Mouse (Mus musculus): Measurements from ENCODE around the gene Clock.
A peak's percentile ranks its signal among the peaks of the same experiment; 100 is the strongest.

Clock gene

DNA sequence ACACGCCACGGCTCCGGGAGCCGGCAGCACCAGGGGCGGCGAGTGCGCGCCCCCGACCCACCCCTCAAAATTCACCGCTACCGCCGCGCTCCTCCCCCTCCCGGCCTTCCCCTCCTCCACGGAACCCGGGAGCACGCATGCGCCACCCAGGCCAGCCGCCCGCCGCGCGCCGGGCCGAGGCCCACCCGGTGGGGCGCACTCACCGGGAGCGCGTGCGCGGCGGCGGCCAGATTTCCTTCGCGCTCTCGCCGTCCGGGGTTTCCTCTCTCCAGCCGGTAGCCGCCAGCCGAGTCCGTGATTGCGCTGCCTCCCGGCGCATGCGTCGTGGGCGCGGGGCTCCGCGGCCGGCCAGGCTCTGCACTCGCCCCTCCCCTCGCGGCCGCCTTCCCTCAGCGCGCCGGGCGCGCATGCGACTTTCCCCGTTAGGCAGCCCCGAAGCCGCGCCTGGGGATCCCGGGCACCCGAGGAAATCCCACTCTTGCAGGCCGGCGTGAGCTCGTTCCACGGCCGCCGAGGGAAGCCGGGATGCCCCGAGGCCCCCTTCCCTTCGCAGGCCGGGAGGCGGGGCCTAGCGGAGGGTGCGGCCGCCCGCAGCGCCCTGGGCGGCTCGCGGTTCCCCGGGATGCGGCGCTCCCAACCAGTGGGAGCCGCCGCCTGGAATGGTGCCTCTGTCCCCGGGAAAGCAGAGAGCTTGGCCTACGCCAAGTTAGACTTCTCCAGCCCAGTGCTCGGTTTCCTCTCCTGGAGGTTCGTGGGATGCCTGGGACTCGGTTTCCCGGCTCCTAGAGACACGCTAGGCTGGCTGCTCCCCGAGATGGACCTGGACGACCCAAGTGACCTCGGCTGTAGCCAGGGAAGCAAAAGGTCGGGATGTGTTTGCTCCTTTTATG lies at the start of gene Clock:
TSS of gene Clock (minus strand) at position 341 of the 890 bp plus-strand sequence.
- DNase-seq (ENCODE audit: low spot score in 2 of 2): peak; percentile 89

DNA sequence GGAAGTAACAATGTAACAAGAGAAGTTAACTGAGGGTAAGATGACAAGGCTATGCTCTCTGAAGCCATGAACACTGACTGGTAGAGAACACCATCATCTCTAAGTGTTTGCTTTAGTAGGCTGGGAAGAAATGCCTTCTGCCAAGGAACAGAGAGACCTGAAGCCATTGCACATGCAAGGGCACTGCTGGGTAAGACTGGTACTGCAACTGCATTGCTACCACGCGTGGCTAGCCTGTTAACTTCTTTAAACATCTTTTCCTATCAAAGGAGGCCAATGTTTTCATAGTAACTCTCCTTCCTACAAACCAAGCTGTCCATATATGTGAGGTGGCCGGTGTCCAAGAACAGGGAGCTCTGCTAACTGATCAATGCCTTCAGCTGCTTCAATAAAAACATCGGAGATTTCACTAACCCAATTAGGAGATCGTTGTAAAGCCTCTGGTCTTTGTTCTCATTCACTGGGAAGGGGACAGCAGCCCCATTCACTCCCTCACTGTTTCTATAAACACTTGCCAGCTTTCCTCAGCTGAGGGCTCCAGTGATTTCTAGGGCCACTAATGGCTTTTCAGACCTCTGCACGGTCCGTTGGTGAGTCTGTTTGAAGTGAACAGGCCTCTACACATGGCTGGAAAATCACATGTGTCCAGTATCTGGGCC lies 47.5 kb upstream of the Clock start:
- no peak for DNase-seq (ENCODE audit: low spot score in 2 of 2)

DNA sequence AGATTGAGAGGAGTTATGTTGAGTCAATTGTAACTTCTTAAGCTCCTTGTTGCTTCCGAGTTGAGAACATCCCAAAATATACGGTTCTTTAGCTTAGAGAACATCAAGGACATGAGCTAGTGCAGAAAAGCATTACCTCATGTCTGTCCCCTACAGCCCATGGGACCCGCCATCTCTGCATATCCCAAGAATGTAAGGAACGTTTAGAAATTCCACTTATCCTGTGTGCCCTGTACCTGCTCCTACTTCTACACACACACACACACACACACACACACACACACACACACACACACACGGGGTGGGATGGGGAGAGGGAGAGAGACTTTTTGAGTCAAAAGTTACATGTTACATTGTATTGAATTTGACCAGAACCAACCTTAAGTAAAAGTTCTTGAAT lies 46.9 kb upstream of the Clock start:
- no peak for DNase-seq (ENCODE audit: low spot score in 2 of 2)

DNA sequence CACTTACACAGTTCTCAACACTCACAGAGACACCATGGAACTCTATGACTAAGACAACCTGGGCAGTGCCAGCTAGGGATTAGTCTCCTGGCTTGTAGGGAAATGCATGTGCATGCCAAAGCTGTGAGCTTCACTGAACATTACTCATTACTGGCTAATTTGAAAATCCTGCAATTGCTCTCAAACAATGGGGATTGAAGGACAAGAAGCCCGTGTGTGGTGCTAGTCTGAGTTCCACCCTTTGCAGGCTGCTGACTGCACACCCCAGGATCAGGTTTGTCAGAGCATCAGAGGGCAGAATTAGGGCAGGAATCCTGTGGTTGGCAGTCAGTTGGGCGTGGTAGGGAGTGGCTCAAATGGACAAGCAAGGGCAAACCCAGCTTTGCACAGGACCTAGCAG lies 41.5 kb upstream of the Clock start:
- no peak for DNase-seq (ENCODE audit: low spot score in 2 of 2)

DNA sequence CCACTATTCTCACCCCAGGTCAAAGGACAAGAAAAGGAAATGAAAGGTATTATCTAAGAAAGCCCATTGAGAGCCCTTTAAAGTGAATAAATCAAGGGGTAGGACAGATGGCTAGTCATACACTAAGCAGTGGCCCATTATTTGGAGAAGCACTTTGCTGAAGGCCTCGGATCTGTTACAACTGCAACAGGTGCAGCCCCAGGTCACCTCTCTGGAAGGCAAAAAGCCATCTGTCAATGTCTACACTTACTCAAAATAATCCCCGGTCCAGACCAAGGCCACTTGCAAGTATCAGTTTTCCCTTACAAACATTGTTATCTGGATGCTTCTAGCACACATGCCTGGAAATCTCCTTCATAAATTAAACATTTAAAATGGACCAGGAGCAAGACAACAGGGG lies 36.3 kb upstream of the Clock start:
- DNase-seq (ENCODE audit: low spot score in 2 of 2): no peak

DNA sequence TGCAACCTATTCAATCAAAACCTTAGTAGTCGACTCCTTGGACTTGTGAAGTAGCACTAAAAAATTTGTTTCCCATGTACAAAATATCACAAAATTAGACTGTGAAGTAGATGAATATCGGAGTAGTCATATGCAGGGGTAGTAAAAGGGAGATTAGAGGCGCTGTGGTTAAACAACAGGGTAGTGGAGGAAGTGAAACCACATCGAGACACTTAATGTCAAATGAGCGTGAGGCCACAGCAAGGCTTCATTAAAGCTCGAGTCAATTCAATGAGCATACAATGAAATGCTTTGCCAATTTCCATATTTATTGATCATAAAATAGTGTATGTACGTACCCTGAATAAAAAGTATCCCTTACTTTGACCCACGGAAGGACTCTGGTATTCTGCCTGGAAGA lies 32.5 kb upstream of the Clock start:
- DNase-seq (ENCODE audit: low spot score in 2 of 2): no peak

DNA sequence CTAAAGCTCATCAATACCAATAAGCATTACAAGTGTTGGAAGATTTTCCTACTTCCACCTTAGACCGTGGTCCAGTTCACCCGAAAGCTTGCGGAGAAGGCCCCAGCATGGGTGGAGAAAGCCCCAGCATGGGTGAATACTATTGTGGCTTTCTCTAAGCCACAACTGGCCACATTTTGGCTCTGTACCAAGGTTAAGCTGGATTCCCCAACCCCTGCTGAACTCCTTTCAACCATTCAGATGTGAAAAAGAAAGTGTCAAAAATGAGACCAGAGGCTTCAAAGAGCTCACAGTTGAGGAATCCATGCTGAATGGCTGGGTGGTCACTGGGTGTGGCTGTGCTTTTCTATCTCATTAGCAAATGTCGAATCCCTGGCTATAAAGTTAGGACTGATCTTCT lies 29.2 kb upstream of the Clock start:
- DNase-seq (ENCODE audit: low spot score in 2 of 2): no peak

DNA sequence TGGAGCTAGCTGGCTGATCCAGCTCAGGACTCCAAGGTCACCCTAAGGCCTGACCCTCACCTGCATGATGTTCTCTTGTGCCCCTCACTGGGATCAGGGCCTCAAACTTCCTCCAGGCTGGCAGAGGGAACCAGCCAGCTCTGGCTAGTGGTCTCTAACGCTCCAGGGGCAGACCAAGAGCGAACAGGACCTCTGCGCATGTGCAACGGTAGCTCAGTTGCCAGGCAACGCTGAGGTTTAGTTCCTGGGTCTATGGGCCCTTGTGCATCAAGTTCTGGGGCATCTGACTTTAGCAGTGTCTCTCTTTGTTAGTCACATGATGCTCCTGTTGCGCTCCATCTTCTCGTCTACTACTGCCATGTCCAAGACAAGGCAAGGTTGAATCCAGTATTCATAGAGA lies 26.4 kb upstream of the Clock start, which contains the start of gene Pdcl2:
TSS of gene Pdcl2 (minus strand) at position 204 of the 400 bp plus-strand sequence.
- DNase-seq (ENCODE audit: low spot score in 2 of 2): no peak

DNA sequence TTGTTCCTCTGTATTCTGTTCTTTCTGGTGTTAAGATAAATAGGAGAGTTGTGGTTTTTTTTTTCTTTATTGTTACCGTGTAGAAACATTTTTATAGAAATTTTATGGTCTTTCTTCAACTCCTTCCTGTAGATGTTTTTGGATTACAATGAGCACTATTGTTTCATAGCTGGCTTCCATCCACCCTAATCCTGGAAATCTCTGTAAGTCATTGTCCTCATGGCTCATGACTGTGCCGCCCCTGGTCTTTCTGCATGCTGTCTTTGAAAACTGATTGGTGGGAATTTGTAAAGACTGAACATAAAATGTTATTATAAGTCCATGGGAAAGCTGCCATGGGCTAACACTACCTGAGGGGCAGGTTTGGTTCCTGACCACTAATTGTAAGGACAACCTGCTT lies 22.7 kb upstream of the Clock start:
- DNase-seq (ENCODE audit: low spot score in 2 of 2): no peak

DNA sequence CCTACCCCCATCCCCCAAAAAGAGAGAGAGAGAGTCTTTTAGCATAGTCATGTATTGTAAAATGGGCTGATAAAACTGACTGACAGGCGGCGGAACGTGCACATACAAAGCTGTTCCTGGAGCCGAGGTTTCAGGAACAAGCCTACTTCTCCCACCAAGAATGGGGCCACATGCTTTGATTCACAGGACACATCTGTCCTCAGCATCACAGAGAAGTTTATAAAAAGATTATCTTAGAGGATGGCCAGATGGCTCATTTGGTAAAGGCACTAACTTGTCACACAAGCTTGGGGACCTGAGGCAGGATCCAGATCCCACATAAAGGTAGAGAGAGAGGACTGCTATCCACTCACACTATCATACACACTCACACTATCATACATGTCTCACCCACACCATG lies 20.5 kb upstream of the Clock start:
- no peak for DNase-seq (ENCODE audit: low spot score in 2 of 2)

DNA sequence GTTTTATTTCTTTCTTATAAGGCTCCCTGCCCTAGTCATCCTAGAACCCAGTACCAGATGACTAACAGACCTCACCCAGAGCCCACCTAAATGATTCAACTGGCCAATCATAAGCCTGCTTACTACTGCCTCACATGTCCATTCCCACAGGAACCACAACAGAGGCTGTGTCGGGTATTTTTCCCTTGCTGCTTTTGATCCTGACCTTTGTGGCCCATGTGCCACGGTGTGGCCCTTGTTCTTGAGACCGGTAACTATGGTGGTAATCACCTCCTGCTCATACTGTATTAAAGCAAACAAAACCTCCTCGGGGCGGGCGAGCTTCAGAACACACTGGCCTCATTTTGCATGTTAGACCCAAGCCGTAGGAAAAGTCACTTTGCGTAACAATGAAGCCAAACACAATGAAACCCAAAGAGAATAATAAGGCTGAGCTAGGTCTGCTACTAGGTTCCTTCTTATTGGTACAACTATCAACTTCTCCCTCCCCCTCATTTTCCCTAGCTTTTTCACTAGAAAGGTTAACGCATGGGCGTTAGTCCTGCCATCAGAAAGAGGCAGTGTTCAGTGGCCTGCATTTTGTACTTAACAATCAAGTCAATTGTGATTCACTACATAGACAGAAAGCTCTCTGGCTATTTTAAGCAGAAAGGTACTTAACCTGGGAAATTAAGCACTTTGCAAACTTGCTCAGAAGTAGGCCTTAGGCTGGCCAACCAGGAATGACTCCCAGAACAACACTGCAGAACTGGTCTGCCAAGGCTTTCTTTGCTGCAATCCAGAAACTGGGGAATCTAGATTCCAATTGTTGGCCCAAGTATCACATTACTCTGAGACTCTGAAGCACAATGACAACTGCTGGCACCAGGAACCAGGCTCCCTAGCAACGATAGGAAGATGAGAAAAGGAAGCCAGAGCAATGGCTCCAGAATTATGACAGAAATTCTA lies 16.9 kb upstream of the Clock start:
- DNase-seq (ENCODE audit: low spot score in 2 of 2): no peak

DNA sequence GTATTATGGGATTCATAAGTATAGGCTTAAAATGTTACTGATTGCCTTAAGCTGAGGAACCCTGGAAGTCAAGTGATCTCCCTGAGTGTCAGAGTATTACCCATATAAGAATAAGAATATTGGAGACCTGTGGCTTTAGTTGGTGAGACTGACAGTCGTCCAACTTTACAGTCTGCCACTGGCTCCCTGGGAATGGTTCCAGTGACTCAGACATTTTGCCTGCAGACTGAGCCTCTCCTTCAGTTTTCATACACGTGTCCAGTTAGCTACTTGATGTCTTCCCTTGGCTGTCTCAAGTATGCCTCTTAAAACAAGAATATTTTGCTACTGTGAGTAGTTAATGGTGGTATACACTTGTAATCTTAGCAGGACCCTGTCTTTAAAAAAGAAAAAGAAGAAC lies 3.6 kb upstream of the Clock start:
- DNase-seq (ENCODE audit: low spot score in 2 of 2): no peak

DNA sequence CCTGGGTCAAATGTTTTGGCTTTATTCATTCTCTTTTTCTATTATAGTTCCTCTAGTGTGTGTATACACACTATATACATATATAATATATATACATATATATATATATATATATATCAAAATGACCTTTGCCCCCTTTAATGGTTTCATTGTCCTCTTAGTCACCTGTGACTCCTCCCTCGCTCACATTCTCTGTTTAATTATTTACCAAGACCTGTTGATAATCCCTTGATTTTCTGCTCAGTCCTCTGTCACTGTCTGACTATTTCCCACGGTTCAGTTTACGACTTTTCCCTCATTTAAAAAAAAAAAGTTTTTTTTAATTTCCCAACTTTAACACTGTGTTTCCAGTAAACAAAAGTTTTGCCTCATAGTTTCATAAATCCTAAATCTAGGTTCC lies 1.7 kb upstream of the Clock start:
- no peak for DNase-seq (ENCODE audit: low spot score in 2 of 2)

DNA sequence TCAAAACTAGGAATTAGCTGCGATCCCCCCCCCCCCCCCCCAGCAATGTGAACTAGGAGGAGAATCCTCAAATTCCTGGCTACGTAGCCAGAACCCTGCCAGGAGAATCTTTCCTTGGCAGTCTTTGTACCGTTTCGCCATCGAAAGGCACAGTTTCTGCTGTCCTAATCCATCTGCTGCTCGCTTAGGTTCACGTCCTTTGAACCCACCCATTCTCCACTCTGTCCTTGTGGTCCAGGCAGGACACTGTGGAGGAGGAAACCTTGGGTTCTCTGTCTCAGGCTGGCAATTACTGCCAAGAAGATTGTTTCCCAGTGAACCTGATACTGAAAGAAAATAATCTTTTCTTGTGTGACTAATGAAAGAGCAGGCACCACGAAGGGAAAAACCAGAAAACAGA lies 1.0 kb upstream of the Clock start:
- no peak for DNase-seq (ENCODE audit: low spot score in 2 of 2)

DNA sequence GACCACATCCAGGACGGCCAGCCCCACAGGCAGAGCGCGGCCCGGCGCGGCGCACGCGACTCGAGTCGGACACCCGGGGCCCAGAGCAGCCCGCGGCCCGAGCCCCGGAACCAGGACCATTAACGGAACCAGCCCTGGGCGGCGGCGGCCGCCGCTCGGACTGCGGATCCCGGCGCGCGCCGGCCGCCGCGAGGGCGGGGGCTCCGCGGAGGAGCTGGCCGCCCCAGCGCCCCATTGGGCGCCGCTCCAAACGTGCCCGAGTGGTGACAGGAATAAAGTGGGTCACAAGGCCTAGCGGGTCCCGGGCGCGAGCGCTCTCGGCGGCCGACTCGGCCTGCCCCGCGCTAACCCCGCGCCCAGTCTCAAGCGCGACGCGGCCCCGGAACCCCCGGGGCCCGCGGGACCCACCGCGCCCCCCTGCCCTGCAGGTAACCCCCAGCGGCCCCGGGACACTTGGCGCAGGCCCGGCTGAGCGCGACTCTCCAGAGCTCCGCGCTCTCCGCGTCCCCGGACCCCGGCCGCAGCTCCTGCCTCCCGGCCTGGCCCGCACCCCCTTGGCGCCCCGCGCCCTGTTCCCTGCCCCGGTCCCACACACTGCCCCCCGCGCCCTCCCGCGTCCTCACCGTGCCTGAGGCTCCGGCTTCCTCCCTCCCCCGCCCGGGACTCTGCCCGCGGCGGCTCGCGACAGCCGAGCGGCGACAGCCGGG lies 694 bp downstream of the Clock start:
- peak; percentile 72 to 81 for DNase-seq (ENCODE audit: low spot score in 2 of 2)

DNA sequence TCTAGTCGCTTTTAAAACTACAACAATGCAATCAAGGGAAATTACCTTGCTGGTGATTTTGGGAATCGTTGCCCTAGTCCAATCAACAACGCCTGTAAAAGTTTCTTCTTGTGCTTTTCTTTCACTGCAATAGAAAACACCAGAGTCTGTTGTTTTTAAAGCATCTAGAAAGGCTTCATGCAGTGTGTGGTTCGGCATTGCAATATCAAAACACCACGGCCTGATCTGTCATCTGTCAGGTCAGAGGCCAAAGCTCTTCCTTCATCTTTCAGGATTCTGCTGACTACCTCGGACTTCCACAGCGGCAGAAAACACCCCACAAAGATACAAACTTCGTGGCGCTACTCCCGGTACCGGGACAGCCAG lies 1.2 kb downstream of the Clock start:
- DNase-seq (ENCODE audit: low spot score in 2 of 2): no peak

DNA sequence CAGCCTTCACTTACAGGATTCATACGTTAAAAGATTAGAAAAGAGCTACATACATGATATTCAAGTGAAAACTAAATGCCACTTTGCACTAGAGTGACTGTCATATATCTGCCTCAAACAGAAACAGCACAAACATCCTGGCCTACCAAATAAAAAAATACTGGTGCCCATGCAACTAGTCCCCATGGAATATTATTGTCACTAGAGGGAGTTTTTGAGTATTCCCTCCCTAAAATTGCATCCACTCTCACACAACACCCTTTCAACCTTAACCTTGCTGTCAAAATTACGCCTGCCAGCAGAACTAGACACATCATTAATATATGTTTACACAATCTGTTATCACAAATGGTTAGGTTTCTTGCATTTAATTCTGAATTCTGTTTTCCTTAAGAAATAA lies 2.6 kb downstream of the Clock start:
- DNase-seq (ENCODE audit: low spot score in 2 of 2): no peak

DNA sequence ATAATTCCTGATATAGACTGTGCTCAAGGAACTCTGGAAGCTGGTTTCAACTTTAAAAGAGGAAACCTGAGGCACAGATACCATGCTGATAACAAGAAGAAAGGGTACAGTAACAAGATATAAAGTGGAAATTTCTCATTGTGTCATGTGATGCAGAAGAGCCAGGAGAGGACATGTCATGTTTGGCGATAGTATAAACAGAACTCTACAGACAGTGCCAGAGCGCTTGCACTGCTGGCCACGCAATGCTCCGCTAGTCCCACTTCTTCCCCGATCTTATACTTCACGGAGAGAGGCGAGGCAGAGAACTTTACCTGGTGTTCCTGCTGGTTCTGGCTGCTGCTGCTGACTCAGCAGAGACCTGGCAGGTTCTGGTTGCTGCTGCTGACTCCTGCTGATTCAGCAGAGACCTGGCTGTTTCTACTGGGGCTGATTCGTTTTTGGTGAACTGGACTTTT lies 15.3 kb downstream of the Clock start:
- no peak for DNase-seq (ENCODE audit: low spot score in 2 of 2)

DNA sequence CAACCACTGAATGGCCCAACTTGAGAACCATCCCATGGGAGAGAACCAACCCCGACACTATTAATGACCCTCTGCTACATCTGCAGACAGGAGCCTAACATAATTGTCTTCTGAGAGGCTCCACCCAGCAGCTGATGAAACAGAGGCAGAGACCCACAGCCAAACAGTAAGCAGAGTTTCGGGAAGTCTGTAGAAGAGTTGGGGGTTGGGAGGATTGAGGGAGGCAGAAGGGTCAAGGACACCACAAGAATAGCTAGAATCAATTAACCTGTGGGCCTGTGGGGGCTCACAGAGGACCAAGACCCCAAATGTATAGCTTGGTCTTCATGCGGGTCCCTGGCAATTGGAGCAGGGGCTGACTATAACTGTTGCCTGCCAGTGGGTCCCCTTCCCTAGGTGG lies 16.3 kb downstream of the Clock start:
- no peak for DNase-seq (ENCODE audit: low spot score in 2 of 2)

DNA sequence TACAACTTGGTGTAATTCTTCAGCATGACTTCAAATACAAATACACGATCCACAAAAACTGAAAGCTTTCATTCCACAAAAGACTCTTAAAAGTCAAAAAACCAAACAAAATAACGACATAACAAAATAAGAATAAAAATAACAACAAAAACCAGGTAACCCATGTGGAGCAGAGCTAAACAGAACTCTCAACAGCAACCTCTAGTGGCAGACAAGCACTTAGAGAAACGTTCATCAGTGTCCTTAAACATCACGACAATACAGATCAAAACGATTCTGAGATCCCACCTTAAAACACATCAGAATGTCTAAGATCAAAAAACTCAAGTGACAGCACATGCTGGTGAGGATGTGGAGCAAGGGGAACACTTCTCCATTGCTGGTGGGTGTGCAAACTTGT lies 17.5 kb downstream of the Clock start:
- DNase-seq (ENCODE audit: low spot score in 2 of 2): no peak

DNA sequence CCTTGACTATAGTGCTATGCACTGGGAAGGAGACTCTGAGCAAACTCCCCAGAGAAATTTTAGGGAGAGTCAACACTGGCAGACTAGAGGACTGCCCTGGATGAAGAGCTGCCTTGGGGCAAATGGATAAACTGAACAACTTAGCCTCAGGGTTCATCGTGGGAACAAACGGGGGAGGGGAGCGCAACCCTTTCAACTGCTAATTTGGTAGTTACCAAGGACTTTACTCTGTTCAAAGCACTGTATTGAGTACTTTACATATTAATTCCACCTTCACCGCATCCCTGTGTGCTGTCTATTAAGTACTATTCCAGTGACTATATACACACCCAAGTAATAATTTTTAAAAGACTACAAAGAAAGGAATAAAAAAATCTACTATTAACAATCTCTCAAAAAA lies 18.9 kb downstream of the Clock start:
- DNase-seq (ENCODE audit: low spot score in 2 of 2): no peak

DNA sequence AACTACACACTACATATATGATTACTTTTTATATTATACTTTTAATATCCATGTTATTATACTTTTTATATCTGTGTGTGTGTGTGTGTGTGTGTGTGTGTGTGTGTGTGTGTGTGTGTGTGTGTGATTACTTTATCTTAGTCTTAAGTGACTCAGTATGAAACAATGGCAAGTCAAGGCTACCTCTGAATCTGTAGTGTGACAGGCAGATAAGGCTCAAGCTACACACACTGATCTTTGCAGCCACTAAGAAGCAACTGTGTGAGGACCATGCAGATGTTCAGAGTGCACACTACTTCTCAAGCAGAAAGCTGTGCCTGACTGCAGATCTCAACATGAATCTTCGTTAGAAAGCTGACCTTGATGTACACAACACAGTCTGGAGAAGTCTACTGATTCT lies 20.7 kb downstream of the Clock start:
- no peak for DNase-seq (ENCODE audit: low spot score in 2 of 2)
